Comparison of ENCODE assay signal across 9 mouse cellular contexts in the genomic region with DNA sequence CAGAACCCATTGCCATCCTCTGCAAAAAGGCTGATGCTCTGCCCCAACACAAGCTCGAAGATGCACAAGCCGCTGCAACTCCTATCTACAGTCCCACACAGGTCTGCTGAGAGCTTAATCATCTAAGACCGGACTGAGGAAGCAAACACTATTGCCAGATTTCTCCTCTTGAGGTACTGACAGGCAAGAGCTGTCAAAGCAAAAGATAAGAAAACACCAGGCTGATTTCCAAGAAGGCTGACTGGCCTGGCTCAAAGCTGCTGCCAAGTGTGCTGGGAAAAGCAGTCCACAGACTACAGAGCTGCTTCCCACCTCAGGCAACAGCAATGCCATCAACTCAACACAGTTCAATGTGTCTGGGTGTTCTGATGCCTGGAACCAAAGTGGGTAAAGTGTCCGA. TPM values are rescaled to one million over a fixed set of nuclear protein-coding genes. Genes with fewer than 3 reads are reported as not detected.
DNase-seq lines count a peak whose midpoint lies in the region; ATAC-seq and TF ChIP-seq lines count a peak whose summit lies in the region.
"Had no signal": no experiment of that assay in that cellular context is flagged by ENCODE, and none has a peak within 500 bp of the region (broad histone marks: within the 10 kb centered on the region; RNA-seq: fewer than 3 reads in every experiment).

No protein-coding gene starts in this region.

- peak; percentile 38 for DNase-seq in kidney, postnatal 14 days
- no peak for DNase-seq in kidney, postnatal 10 days
- DNase-seq in brain, embryonic 14.5 days (ENCODE audit: low read depth): peak; percentile 30
- peak; percentile 60 to 73 for DNase-seq in heart, postnatal 14 days
- DNase-seq in lung, postnatal 10 days: peak; percentile 52
- no peak for DNase-seq in spleen, postnatal 14 days (ENCODE audit: low spot score in 2 of 2)
- DNase-seq: cerebellum, adult 9-10 months had no signal

- intact Hi-C loops in heart, postnatal 14 days (cut with DNase I): no loop called here

- no peak for TF ChIP-seq CTCF in brain, embryonic 14.5 days (IDR thresholded peaks at IDR 0.05; ENCODE audit: borderline replicate concordance, extremely low read depth, insufficient read depth, insufficient read length)

- H3K4me3 ChIP-seq in midbrain, embryonic 16.5 days (ENCODE audit: low read depth, low read length): no peak overlapping the region
- no peak overlapping the region for H3K4me3 ChIP-seq in hindbrain, embryonic 12.5 days

- H3K9me3 ChIP-seq in midbrain, embryonic 16.5 days (replicated peaks; ENCODE audit: control insufficient read depth, low read length, poor library complexity, severe bottlenecking): no peaks in the 10 kb centered on the region
- H3K9me3 ChIP-seq in hindbrain, embryonic 12.5 days (replicated peaks): no peaks in the 10 kb centered on the region

- TF ChIP-seq POLR2A in brain, embryonic 14.5 days (IDR thresholded peaks at IDR 0.05; ENCODE audit: borderline replicate concordance, extremely low read depth, insufficient read depth, insufficient read length, poor library complexity, severe bottlenecking): no peak

- no peak for ATAC-seq in midbrain, embryonic 16.5 days
- no peak for ATAC-seq in hindbrain, embryonic 12.5 days (ENCODE audit: low FRiP score)

- WGBS in midbrain, embryonic 16.5 days: 89% methylated on average over 4 of the region's 4 CpGs
- WGBS in hindbrain, embryonic 12.5 days: 90% methylated on average over 4 of the region's 4 CpGs

- no peak overlapping the region for H3K4me2 ChIP-seq in midbrain, embryonic 16.5 days (ENCODE audit: low read length)
- no peak overlapping the region for H3K4me2 ChIP-seq in hindbrain, embryonic 12.5 days (replicated peaks)

- no peaks in the 10 kb centered on the region for H3K36me3 ChIP-seq in midbrain, embryonic 16.5 days (ENCODE audit: control insufficient read depth, insufficient read depth, low read length)
- no peaks in the 10 kb centered on the region for H3K36me3 ChIP-seq in hindbrain, embryonic 12.5 days

- H3K27me3 ChIP-seq in midbrain, embryonic 16.5 days (ENCODE audit: control insufficient read depth, insufficient read depth, low read depth, low read length): no peaks in the 10 kb centered on the region
- no peaks in the 10 kb centered on the region for H3K27me3 ChIP-seq in hindbrain, embryonic 12.5 days

- no peaks in the 10 kb centered on the region for H3K4me1 ChIP-seq in midbrain, embryonic 16.5 days (ENCODE audit: control insufficient read depth, insufficient read depth, low read length)
- H3K4me1 ChIP-seq in hindbrain, embryonic 12.5 days: no peaks in the 10 kb centered on the region

- no peak overlapping the region for H3K9ac ChIP-seq in midbrain, embryonic 16.5 days (ENCODE audit: low read depth, low read length)
- no peak overlapping the region for H3K9ac ChIP-seq in hindbrain, embryonic 12.5 days

- H3K27ac ChIP-seq in midbrain, embryonic 16.5 days (ENCODE audit: low read length): no peak overlapping the region
- H3K27ac ChIP-seq in hindbrain, embryonic 12.5 days: no peak overlapping the region

RNA-seq across cellular contexts. Expression of a gene that starts 17.1 kb away (rescaled TPM):
- 8.6 and 13.6 TPM in 2 replicates for polyA plus RNA-seq in brain, embryonic 14.5 days (2012; rRNA removed)
- total RNA-seq in heart, postnatal 14 days (2021): 10 to 100 TPM; 75.1 to 77.5 TPM
- 20.2 and 21.5 TPM in 2 replicates for polyA plus RNA-seq in midbrain, embryonic 16.5 days (2015; fragmentation: Nextera tagmentation; extraction: Ambion mirVana)
- polyA plus RNA-seq in hindbrain, embryonic 12.5 days (2016; fragmentation: Nextera tagmentation; extraction: Ambion mirVana): 18.1 and 19.2 TPM in 2 replicates

Comparison
In these comparisons a context has a peak if more than half of its experiments do, and no peak if none do; other contexts are left out.
1. DNase-seq: peak in kidney, postnatal 14 days (single experiment), brain, embryonic 14.5 days (single experiment), heart, postnatal 14 days (2 of 2) and lung, postnatal 10 days (single experiment); none in kidney, postnatal 10 days (single experiment) and spleen, postnatal 14 days (0 of 2).